Mouse (Mus musculus) hindbrain, embryonic 13.5 days (tissue): ENCODE data around the gene Ctdspl. TPM values are rescaled to one million over a fixed set of nuclear protein-coding genes. Genes with fewer than 3 reads are reported as not detected.

Experiments
- ATAC-seq: fragments of 200-750 bp; cut with Nextera tagmentation; 2 replicates; pipeline ENCODE4 v1.8.0; 2017; ENCODE audit warnings: moderate TSS enrichment; ENCODE audit not compliant: low FRiP score
- H3K27ac ChIP-seq: fragments of 300-500 bp; sonication (generic); 2 replicates; pipeline ENCODE4 v1.5.1; 2015; ENCODE audit warnings: inconsistent platforms, mild to moderate bottlenecking, moderate library complexity
- H3K27me3 ChIP-seq: fragments of 300-500 bp; sonication (generic); 2 replicates; pipeline ENCODE4 v1.6.1; 2015; ENCODE audit warnings: mild to moderate bottlenecking, inconsistent platforms
- H3K36me3 ChIP-seq: fragments of 300-500 bp; sonication (generic); 2 replicates; pipeline ENCODE4 v1.6.1; 2015; ENCODE audit warnings: mild to moderate bottlenecking, inconsistent platforms
- H3K4me1 ChIP-seq: fragments of 300-500 bp; sonication (generic); replicated peaks from 2 replicates; pipeline ENCODE4 v1.6.1; 2015; ENCODE audit warnings: inconsistent platforms
- H3K4me2 ChIP-seq: fragments of 300-500 bp; sonication (generic); 2 replicates; pipeline ENCODE4 v1.6.1; 2015; ENCODE audit warnings: inconsistent platforms, mild to moderate bottlenecking, moderate library complexity
- H3K4me3 ChIP-seq: fragments of 300-500 bp; sonication (generic); 2 replicates; pipeline ENCODE4 v1.5.1; 2015; ENCODE audit warnings: mild to moderate bottlenecking, inconsistent platforms
- H3K9ac ChIP-seq: fragments of 300-500 bp; sonication (generic); 2 replicates; pipeline ENCODE4 v1.6.1; 2015; ENCODE audit warnings: mild to moderate bottlenecking, inconsistent platforms
- H3K9me3 ChIP-seq: fragments of 300-500 bp; sonication (generic); 2 replicates; pipeline ENCODE4 v1.6.1; 2016; ENCODE audit warnings: inconsistent platforms
- WGBS: fragments of 180-500 bp; shearing (Covaris S2); methylation state at CpG from one replicate; pipeline ENCODE4 v1.1.7; 2015; 5-methylcytosine and 5-hydroxymethylcytosine counted together
- polyA plus RNA-seq: library from polyadenylated mRNA; unstranded; fragments of >200 nt; fragmentation: Nextera tagmentation; extraction: Ambion mirVana; gene quantifications from 2 replicates; pipeline ENCODE4 v1.2.1, GENCODE M21; 2015

The Ctdspl gene
- polyA plus RNA-seq, 1 experiment from 2014 or later: 7.3 TPM

DNA sequence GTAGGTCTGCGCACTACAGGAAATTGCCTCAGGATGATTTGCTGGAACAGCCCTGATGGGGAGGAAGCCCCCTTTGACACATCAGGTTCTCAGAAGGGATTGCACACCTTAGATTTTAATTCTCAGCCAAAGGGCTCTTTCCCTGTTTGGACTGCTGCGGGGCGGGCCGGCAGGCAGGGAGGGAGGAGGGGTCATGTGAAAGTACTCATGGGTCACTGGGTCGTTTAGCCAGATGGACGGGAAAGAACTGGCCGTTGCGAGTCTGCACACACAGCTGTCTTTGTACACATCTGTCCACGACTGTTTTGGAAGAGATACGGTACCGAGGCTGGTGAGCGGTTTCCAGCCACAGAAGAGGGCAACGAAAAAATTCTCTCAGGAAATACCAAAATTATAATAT lies 13.2 kb downstream of the Ctdspl start:
- H3K4me3 ChIP-seq: no peak overlapping the region
- H3K9ac ChIP-seq: no peak overlapping the region
- H3K9me3 ChIP-seq: no peaks in the 10 kb centered on the region
- WGBS: 22% methylated on average over 13 of the region's 13 CpGs
- peaks cover 6% of the 10 kb centered on the region; the same call in 1 of the 2 replicates for H3K36me3 ChIP-seq
- H3K4me2 ChIP-seq: no peak overlapping the region
- peaks cover 18% of the 10 kb centered on the region; the same call in 1 of the 2 replicates for H3K4me1 ChIP-seq
- no peaks in the 10 kb centered on the region for H3K27me3 ChIP-seq
- no peak for ATAC-seq
- H3K27ac ChIP-seq: no peak overlapping the region

DNA sequence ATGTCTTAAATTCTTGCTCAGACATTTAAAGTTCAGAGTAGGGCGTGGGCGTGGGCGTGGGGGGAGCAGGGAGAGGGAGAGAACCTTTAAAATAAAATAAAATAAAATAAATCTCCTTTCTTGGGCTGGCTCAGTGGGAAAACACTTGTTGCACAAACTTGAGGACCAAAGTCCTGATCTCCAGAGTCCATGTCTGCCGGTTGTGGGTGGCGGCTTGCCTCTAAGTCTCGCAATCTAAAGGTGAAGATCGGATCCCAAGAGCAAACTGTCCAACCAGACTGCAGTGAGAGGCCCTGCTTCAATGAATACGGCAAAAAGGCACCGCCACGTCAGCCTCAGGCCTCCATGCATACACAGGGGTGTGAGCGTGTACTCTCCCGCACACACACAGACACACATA lies 13.6 kb downstream of the Ctdspl start:
- peaks cover 6% of the 10 kb centered on the region; the same call in 1 of the 2 replicates for H3K36me3 ChIP-seq
- H3K9me3 ChIP-seq: no peaks in the 10 kb centered on the region
- H3K9ac ChIP-seq: no peak overlapping the region
- WGBS: 82% methylated on average over 12 of the region's 12 CpGs
- H3K4me2 ChIP-seq: no peak overlapping the region
- no peaks in the 10 kb centered on the region for H3K27me3 ChIP-seq
- H3K4me3 ChIP-seq: no peak overlapping the region
- H3K27ac ChIP-seq: no peak overlapping the region
- no peak for ATAC-seq
- peaks cover 18% of the 10 kb centered on the region; the same call in 1 of the 2 replicates for H3K4me1 ChIP-seq

DNA sequence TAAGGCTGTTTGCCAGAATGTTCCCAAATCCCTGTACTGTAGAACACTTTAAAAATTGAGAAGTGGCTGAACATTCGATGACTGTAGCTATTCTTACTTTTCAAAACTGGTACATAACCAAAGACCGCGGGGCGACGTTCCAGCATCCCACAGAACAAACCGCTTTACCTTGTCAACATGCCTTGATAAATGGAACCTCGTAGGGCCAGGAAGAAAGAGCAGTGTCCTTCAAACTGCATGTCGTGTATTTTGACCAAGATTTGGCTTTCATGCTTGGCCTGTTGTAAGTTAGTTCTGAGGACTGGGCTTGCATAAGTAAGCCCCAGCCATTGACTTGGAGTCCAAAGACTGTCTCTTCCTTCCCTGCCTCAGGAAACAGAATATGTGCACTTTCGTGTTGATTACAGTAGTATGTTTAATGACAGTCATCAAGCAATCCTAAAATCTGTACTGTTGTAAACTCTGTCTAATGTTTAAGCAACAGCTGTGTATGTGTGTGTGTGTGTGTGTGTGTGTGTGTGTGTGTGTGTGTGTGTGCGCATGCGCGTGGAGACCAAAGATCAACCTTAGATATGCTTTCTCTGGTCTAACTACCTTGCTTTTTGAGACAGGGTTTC lies 14.4 kb downstream of the Ctdspl start:
- Histone ChIP-seq H3K27me3 (no peaks in the 10 kb centered on the region), H3K4me3 (no peak overlapping the region), H3K27ac (no peak overlapping the region), H3K4me2 (no peak overlapping the region), H3K4me1 (peaks cover 17% of the 10 kb centered on the region; the same call in 1 of the 2 replicates), H3K9me3 (no peaks in the 10 kb centered on the region), H3K9ac (no peak overlapping the region), H3K36me3 (peaks cover 6% of the 10 kb centered on the region; the same call in 1 of the 2 replicates)
- ATAC-seq: no peak
- 83% methylated on average over 12 of the region's 12 CpGs for WGBS

DNA sequence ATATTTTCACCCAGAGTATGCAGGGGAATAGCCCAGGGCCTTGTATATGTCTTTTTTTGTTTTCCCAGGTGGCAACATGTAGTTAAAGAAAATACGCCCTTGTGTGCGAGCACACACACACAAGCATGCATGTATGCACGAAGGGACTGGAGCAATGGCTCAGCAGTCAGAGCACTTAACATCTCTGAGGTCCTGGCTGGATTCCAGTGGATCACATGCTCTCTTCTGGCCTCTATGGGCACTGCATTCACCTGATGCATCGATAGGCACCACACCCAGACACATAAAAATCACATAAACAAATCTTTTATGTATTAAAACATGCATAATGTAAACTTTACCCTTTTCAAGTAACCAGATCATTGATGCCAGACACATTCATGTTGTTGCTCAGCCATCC lies 15.8 kb downstream of the Ctdspl start:
- ATAC-seq: no peak
- 92% methylated on average over 4 of the region's 4 CpGs for WGBS
- Histone ChIP-seq H3K9ac (no peak overlapping the region), H3K4me2 (no peak overlapping the region), H3K4me1 (peaks cover 9% of the 10 kb centered on the region; the same call in 1 of the 2 replicates), H3K9me3 (no peaks in the 10 kb centered on the region), H3K4me3 (no peak overlapping the region), H3K36me3 (peaks cover 6% of the 10 kb centered on the region; the same call in 1 of the 2 replicates), H3K27me3 (no peaks in the 10 kb centered on the region), H3K27ac (no peak overlapping the region)

DNA sequence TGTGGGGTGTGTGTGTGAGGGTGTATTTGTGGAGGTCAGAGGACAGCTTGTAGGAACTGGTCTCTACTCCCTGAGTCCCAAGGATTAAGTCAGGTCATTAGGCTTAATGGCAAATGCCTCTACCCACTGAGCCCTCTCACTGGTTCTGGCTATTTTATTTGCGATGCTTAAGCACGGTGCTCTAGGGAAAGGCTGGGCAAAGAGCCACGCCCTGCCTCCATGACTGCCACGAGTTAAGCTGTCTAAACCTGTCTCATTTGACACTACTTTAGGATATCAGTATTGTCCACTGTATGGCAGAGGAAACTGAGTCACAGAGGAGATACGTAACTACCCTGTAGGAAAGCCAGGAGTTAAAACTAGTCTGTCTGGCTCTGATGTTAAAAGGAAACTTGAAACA lies 17.7 kb downstream of the Ctdspl start:
- no peaks in the 10 kb centered on the region for H3K9me3 ChIP-seq
- peaks cover 6% of the 10 kb centered on the region; the same call in 1 of the 2 replicates for H3K36me3 ChIP-seq
- H3K4me1 ChIP-seq: 0 out of 2 replicates have a peak, but pooled peaks cover 3% of the 10 kb centered on the region
- no peaks in the 10 kb centered on the region for H3K27me3 ChIP-seq
- 84% methylated on average over 5 of the region's 5 CpGs for WGBS
- no peak overlapping the region for H3K9ac ChIP-seq
- H3K27ac ChIP-seq: no peak overlapping the region
- H3K4me3 ChIP-seq: no peak overlapping the region
- no peak for ATAC-seq
- H3K4me2 ChIP-seq: no peak overlapping the region

DNA sequence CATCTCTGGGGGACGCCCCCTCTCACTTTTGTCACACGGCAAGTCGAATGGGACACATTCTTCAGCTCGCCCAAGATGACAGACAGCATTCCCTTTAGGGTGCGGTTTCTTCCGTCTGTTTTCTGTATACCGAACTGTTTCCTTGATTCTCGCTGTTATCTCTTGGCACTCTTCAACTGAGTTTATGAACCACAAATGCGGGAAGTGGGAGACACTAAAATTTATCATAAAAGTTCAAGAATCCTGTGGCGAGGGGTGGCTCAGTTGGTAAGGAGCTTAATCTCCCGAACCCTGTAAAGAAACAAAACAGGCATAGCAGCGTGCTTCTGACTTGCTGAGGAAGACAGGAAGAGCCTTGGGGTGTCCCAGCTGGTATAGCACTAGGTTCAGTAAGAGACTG lies 18.1 kb downstream of the Ctdspl start:
- Histone ChIP-seq H3K4me2 (no peak overlapping the region), H3K27me3 (no peaks in the 10 kb centered on the region), H3K36me3 (peaks cover 6% of the 10 kb centered on the region; the same call in 1 of the 2 replicates), H3K27ac (no peak overlapping the region), H3K4me1 (0 out of 2 replicates have a peak, but pooled peaks cover 1% of the 10 kb centered on the region), H3K9ac (no peak overlapping the region), H3K9me3 (no peaks in the 10 kb centered on the region), H3K4me3 (no peak overlapping the region)
- no peak for ATAC-seq
- WGBS: 73% methylated on average over 12 of the region's 12 CpGs

DNA sequence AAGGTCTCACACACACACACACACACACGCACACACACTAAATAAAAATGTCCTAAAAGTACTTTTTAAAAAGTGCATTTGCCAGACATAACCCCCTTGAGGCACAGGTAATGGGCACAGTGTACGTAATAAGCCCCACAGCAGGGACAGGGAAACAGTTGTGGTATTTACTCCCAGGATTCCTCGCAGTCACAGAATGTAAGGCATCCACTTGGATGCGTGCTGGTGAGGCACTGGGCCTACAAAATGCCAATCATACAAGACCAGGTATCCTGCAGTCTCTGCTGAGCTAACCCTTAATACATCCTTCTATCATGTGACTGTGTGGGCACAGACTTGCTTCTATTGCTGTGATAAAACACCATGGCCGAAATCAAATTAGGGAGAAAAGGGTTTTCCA lies 22.2 kb downstream of the Ctdspl start:
- H3K27ac ChIP-seq: no peak overlapping the region
- no peaks in the 10 kb centered on the region for H3K27me3 ChIP-seq
- no peaks in the 10 kb centered on the region for H3K4me1 ChIP-seq
- H3K36me3 ChIP-seq: no peaks in the 10 kb centered on the region
- H3K9ac ChIP-seq: no peak overlapping the region
- H3K4me3 ChIP-seq: no peak overlapping the region
- H3K4me2 ChIP-seq: no peak overlapping the region
- ATAC-seq: no peak
- no peaks in the 10 kb centered on the region for H3K9me3 ChIP-seq
- 92% methylated on average over 5 of the region's 5 CpGs for WGBS

DNA sequence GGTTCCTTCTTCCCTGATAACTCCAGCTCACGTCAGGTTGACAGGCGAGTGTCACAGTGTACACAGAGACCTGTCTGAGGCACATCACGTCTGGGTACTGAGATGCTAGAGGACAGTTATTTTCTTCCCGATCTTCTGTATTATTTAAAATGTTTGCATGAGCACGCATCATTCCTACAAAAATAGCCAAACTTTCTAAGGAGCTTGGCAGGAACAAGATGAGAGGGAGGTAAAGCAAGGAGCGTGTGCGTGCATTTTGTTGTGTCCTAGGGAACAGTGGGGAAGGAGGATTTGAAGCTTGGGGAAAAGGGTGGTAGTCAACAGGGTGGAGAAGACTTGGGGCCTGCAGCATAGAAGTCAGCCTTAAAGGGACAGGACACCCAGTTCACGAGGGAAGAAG lies 22.9 kb downstream of the Ctdspl start:
- ATAC-seq: no peak
- Histone ChIP-seq H3K4me2 (no peak overlapping the region), H3K9me3 (no peaks in the 10 kb centered on the region), H3K27ac (no peak overlapping the region), H3K27me3 (no peaks in the 10 kb centered on the region), H3K4me1 (no peaks in the 10 kb centered on the region), H3K9ac (no peak overlapping the region), H3K4me3 (no peak overlapping the region), H3K36me3 (no peaks in the 10 kb centered on the region)
- WGBS: 91% methylated on average over 8 of the region's 8 CpGs

DNA sequence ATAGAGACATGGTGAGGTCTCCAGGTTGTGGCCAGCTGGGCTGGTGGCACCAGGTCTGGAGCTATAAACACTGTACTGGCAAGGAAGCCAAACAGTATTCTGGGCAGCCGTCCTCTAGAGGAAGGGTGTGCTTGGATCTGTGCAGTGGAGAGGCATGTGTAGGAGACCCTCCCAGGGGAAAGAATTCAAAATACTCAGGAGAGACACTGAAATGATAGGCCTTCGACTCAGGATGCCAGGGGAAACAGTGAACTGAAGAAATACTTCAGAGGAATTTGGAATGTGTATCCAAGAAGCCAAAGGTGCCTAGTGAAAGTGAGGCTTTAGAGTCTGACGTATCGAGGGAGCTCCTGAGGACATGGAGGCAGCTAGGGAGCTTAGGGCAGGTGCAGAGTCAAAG lies 23.4 kb downstream of the Ctdspl start:
- Histone ChIP-seq H3K4me1 (no peaks in the 10 kb centered on the region), H3K4me2 (no peak overlapping the region), H3K27ac (no peak overlapping the region), H3K4me3 (no peak overlapping the region), H3K9me3 (no peaks in the 10 kb centered on the region), H3K36me3 (no peaks in the 10 kb centered on the region; the same call in 1 of the 2 replicates), H3K9ac (no peak overlapping the region), H3K27me3 (no peaks in the 10 kb centered on the region)
- 71% methylated on average over 4 of the region's 4 CpGs for WGBS
- no peak for ATAC-seq

DNA sequence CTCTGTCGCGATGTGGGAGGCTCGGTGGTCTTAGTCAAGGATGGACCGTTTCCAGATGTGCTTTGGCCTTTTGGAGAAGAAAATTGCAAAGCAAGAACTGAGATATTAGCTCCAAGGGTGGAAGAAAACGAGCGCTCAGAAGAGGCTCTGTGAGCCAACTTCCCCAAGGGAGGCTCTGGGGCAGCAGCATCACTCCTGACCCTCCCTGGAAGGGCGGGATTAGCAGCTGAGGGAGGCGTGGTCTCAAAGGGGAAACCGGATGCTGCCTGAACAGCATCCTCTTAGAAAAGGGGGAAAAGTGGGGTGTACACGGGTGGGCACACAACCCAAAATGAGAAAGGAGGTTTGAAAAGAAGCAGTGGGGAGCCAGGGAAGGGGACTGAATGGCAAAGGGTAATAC lies 23.8 kb downstream of the Ctdspl start:
- H3K27me3 ChIP-seq: no peaks in the 10 kb centered on the region
- 68% methylated on average over 10 of the region's 10 CpGs for WGBS
- no peaks in the 10 kb centered on the region for H3K9me3 ChIP-seq
- H3K4me1 ChIP-seq: no peaks in the 10 kb centered on the region
- H3K9ac ChIP-seq: no peak overlapping the region
- no peak overlapping the region for H3K4me2 ChIP-seq
- no peaks in the 10 kb centered on the region; the same call in 1 of the 2 replicates for H3K36me3 ChIP-seq
- H3K27ac ChIP-seq: no peak overlapping the region
- no peak overlapping the region for H3K4me3 ChIP-seq
- ATAC-seq: no peak

DNA sequence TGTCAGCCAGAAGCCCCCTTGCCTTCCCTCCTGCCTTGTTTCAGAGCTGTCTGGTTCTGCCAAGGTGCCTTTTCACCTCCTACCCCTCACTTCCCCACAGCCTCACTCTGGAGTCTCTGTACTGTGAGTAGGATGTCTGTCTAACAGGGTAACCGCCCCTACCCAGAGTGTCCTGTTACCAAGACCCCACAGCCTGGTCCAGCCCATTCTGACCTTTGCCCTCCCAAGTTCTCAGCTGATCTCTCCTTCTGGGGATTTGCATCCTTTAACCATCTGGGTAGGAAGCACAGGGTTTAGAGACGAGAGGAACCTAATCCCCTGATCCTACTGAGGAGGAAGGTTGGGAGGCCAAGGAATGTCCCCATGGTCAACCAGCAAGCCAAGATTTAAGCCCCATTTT lies 24.5 kb downstream of the Ctdspl start:
- no peak for ATAC-seq
- Histone ChIP-seq H3K27me3 (no peaks in the 10 kb centered on the region), H3K9ac (no peak overlapping the region), H3K4me2 (no peak overlapping the region), H3K4me3 (no peak overlapping the region), H3K9me3 (no peaks in the 10 kb centered on the region), H3K4me1 (no peaks in the 10 kb centered on the region), H3K27ac (no peak overlapping the region), H3K36me3 (no peaks in the 10 kb centered on the region; the same call in 1 of the 2 replicates)
- 77% methylated on average over 2 of the region's 2 CpGs for WGBS

DNA sequence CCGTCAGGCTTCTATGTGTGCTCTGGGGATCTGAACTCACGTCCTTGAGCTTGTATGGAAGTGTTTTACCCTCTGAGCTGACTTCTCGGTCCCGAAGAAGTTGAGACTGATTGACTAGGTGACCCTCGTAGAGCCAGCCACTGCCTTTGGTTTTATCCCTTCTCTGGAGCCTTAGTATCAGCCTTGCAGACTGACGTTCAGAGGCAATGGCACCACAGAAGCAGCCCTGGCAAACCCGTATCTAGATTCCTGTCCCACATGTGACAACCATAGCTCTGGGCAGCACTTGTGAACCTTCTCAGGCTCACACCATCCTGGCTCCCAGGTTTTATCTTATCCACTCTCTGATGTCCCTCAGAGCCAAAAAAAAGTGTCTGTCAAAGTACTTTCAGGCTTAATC lies 25.1 kb downstream of the Ctdspl start:
- Histone ChIP-seq H3K9me3 (no peaks in the 10 kb centered on the region), H3K4me1 (no peaks in the 10 kb centered on the region), H3K27ac (no peak overlapping the region), H3K4me2 (no peak overlapping the region), H3K9ac (no peak overlapping the region), H3K36me3 (no peaks in the 10 kb centered on the region; the same call in 1 of the 2 replicates), H3K27me3 (no peaks in the 10 kb centered on the region), H3K4me3 (no peak overlapping the region)
- ATAC-seq: no peak
- 93% methylated on average over 7 of the region's 7 CpGs for WGBS

DNA sequence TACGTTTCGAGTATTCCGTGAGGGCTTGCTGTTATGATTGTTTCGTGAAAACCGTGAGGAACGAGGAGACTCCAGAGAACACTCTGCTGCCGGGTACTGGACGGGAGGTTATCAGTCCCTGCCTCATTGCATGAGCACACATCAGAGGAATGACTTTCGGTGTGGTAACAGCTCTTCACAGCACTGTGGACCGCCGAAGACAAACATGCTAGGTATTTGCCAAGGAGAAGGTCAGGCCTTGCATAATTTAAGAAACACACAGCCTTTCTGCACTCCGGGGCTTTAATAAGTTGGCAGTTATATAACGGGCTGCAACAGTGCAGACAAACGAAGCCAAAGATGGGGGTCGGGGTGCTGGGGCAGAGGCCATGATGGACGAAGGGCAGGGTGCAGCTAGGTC lies 25.9 kb downstream of the Ctdspl start:
- no peak overlapping the region for H3K9ac ChIP-seq
- ATAC-seq: no peak
- 90% methylated on average over 16 of the region's 16 CpGs for WGBS

More for the DNA sequence above, 25.9 kb downstream of the Ctdspl start:
- Histone ChIP-seq H3K4me3 (no peak overlapping the region), H3K36me3 (peaks cover 1% of the 10 kb centered on the region; the same call in 1 of the 2 replicates), H3K4me2 (no peak overlapping the region), H3K9me3 (no peaks in the 10 kb centered on the region), H3K27me3 (no peaks in the 10 kb centered on the region), H3K27ac (no peak overlapping the region), H3K4me1 (no peaks in the 10 kb centered on the region)
